ENCODE assay signal across 24 mouse cellular contexts in the genomic region with DNA sequence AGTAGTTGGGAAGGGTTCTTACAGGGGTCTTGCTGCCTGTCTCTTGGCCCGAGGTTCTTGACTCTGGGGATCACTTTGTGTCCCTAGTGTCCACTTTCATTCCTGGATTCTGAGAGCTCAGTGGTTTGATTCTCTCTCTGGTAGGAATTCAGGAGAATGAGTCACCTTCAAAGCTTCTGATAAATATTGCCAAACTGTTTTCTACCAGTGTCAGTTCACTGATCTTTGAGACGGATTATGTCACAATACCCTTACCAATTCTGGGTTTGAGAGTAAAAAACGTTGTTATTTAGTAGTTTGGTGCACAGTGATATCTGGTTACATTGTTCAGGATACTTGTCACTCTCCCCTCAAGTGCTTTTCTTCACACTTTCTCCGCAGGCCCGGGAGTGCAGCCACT. TPM values are rescaled to one million over a fixed set of nuclear protein-coding genes. Genes with fewer than 3 reads are reported as not detected.
DNase-seq lines count a peak whose midpoint lies in the region; ATAC-seq and TF ChIP-seq lines count a peak whose summit lies in the region.
"Had no signal": no experiment of that assay in that cellular context is flagged by ENCODE, and none has a peak within 500 bp of the region (broad histone marks: within the 10 kb centered on the region; RNA-seq: fewer than 3 reads in every experiment).

No protein-coding gene starts in this region.

- ATAC-seq in liver, embryonic 16.5 days (ENCODE audit: low read depth): peak; percentile 45; the same call in 1 of the 2 replicates
- no peak for ATAC-seq in liver, embryonic 11.5 days (replicated peaks; ENCODE audit: low FRiP score)
- ATAC-seq in intestine, postnatal 0 days: no peak
- ATAC-seq in kidney, embryonic 14.5 days (ENCODE audit: low FRiP score, low TSS enrichment): no peak
- ATAC-seq in midbrain, embryonic 13.5 days: no peak
- ATAC-seq: forebrain, embryonic 15.5 days; inflammation-experienced regulatory T-cells, adult 6 months had no signal

- H3K36me3 ChIP-seq in liver, embryonic 16.5 days (ENCODE audit: control insufficient read depth, insufficient read depth): no peaks in the 10 kb centered on the region
- H3K36me3 ChIP-seq in liver, embryonic 11.5 days (ENCODE audit: control insufficient read depth, insufficient read depth, low read length): no peaks in the 10 kb centered on the region
- H3K36me3 ChIP-seq in intestine, postnatal 0 days (ENCODE audit: control insufficient read depth, insufficient read depth): no peaks in the 10 kb centered on the region
- no peaks in the 10 kb centered on the region for H3K36me3 ChIP-seq in kidney, embryonic 14.5 days (ENCODE audit: control insufficient read depth, insufficient read depth, low read length)
- peaks cover 38% of the 10 kb centered on the region for H3K36me3 ChIP-seq in midbrain, embryonic 13.5 days
- H3K36me3 ChIP-seq: embryonic facial prominence, embryonic 15.5 days; kidney, embryonic 15.5 days; limb, embryonic 13.5 days had no signal

- no peaks in the 10 kb centered on the region for H3K27me3 ChIP-seq in liver, embryonic 16.5 days (ENCODE audit: control insufficient read depth, insufficient read depth, low read depth, low read length)
- peaks cover 2% of the 10 kb centered on the region; the same call in 1 of the 2 replicates for H3K27me3 ChIP-seq in liver, embryonic 11.5 days (replicated peaks; ENCODE audit: control insufficient read depth, insufficient read depth, low read length)
- H3K27me3 ChIP-seq in intestine, postnatal 0 days (replicated peaks; ENCODE audit: control insufficient read depth, insufficient read depth, low read length): no peaks in the 10 kb centered on the region
- no peaks in the 10 kb centered on the region for H3K27me3 ChIP-seq in kidney, embryonic 14.5 days (ENCODE audit: control insufficient read depth, insufficient read depth, low read length)
- no peaks in the 10 kb centered on the region for H3K27me3 ChIP-seq in midbrain, embryonic 13.5 days
- H3K27me3 ChIP-seq: embryonic facial prominence, embryonic 15.5 days; forebrain, embryonic 15.5 days; kidney, embryonic 15.5 days; limb, embryonic 13.5 days; neural tube, embryonic 15.5 days had no signal

- no peak overlapping the region for H3K4me2 ChIP-seq in liver, embryonic 16.5 days (ENCODE audit: low read depth, low read length)
- no peak overlapping the region for H3K4me2 ChIP-seq in liver, embryonic 11.5 days
- peak overlapping the region; percentile 47 for H3K4me2 ChIP-seq in intestine, postnatal 0 days (replicated peaks; ENCODE audit: low read depth)
- no peak overlapping the region for H3K4me2 ChIP-seq in kidney, embryonic 14.5 days (replicated peaks; ENCODE audit: low read depth, low read length)
- no peak overlapping the region for H3K4me2 ChIP-seq in midbrain, embryonic 13.5 days (replicated peaks)
- H3K4me2 ChIP-seq: embryonic facial prominence, embryonic 15.5 days; forebrain, embryonic 15.5 days; hindbrain, embryonic 14.5 days; kidney, embryonic 15.5 days; limb, embryonic 13.5 days; midbrain, embryonic 11.5 days; neural tube, embryonic 15.5 days had no signal

- no peaks in the 10 kb centered on the region; the same call in 1 of the 2 replicates for H3K4me1 ChIP-seq in liver, embryonic 16.5 days (ENCODE audit: control insufficient read depth, low read depth, low read length)
- H3K4me1 ChIP-seq in liver, embryonic 11.5 days (replicated peaks; ENCODE audit: control insufficient read depth, insufficient read depth, low read length): no peaks in the 10 kb centered on the region; the same call in 1 of the 2 replicates
- H3K4me1 ChIP-seq in intestine, postnatal 0 days (replicated peaks; ENCODE audit: control insufficient read depth, insufficient read depth, low read length): no peaks in the 10 kb centered on the region
- no peaks in the 10 kb centered on the region for H3K4me1 ChIP-seq in kidney, embryonic 14.5 days (ENCODE audit: control insufficient read depth, insufficient read depth, low read length)
- no peaks in the 10 kb centered on the region for H3K4me1 ChIP-seq in midbrain, embryonic 13.5 days (replicated peaks)
- H3K4me1 ChIP-seq: embryonic facial prominence, embryonic 15.5 days; forebrain, embryonic 15.5 days; kidney, embryonic 15.5 days; limb, embryonic 13.5 days; neural tube, embryonic 15.5 days had no signal

- no peak overlapping the region for H3K4me3 ChIP-seq in liver, embryonic 16.5 days (ENCODE audit: low read depth, low read length)
- no peak overlapping the region for H3K4me3 ChIP-seq in liver, embryonic 11.5 days (ENCODE audit: low read depth, low read length)
- no peak overlapping the region for H3K4me3 ChIP-seq in intestine, postnatal 0 days (ENCODE audit: low read depth, low read length)
- no peak overlapping the region for H3K4me3 ChIP-seq in kidney, embryonic 14.5 days (ENCODE audit: low read length)
- H3K4me3 ChIP-seq in midbrain, embryonic 13.5 days (replicated peaks): no peak overlapping the region
- H3K4me3 ChIP-seq: embryonic facial prominence, embryonic 15.5 days; forebrain, embryonic 15.5 days; kidney, embryonic 15.5 days; limb, embryonic 13.5 days; neural tube, embryonic 15.5 days had no signal

- 49% methylated on average over 5 of the region's 5 CpGs for WGBS in liver, embryonic 16.5 days (ENCODE audit: insufficient replicate concordance)
- 54% methylated on average over 5 of the region's 5 CpGs for WGBS in liver, embryonic 11.5 days
- WGBS in intestine, postnatal 0 days: 24% methylated on average over 5 of the region's 5 CpGs
- WGBS in kidney, embryonic 14.5 days: 30% methylated on average over 5 of the region's 5 CpGs
- WGBS in midbrain, embryonic 13.5 days: 58% methylated on average over 5 of the region's 5 CpGs

- no peak for DNase-seq in liver, embryonic 11.5 days (ENCODE audit: low spot score)
- peak; percentile 55 for DNase-seq in Muller cell, postnatal 12 days (ENCODE audit: inconsistent ontology term)
- no peak for DNase-seq in right cerebral cortex, postnatal 10 days (ENCODE audit: low spot score in 2 of 2)
- DNase-seq: adrenal gland, postnatal 25 days; cerebellum, adult 9-10 months; gastrocnemius, postnatal 10 days; heart, postnatal 36 days; kidney, postnatal 36 days; lung, adult 18-20 months; lung, postnatal 10 days; right cerebral cortex, postnatal 14 days; spleen, adult 18-20 months had no signal

- TF ChIP-seq CTCF in intestine, postnatal 0 days (IDR thresholded peaks at IDR 0.05; ENCODE audit: low read depth): no peak

- H3K9ac ChIP-seq in liver, embryonic 16.5 days (ENCODE audit: low read depth, low read length): no peak overlapping the region
- H3K9ac ChIP-seq in liver, embryonic 11.5 days (ENCODE audit: low read depth, low read length): no peak overlapping the region
- H3K9ac ChIP-seq in intestine, postnatal 0 days (ENCODE audit: low read depth, low read length): no peak overlapping the region
- H3K9ac ChIP-seq in kidney, embryonic 14.5 days (ENCODE audit: low read depth, low read length): no peak overlapping the region
- H3K9ac ChIP-seq in midbrain, embryonic 13.5 days (replicated peaks): no peak overlapping the region
- H3K9ac ChIP-seq: embryonic facial prominence, embryonic 15.5 days; forebrain, embryonic 15.5 days; hindbrain, embryonic 14.5 days; kidney, embryonic 15.5 days; limb, embryonic 13.5 days; neural tube, embryonic 15.5 days had no signal

- H3K27ac ChIP-seq in liver, embryonic 16.5 days (ENCODE audit: low read length): no peak overlapping the region
- H3K27ac ChIP-seq in liver, embryonic 11.5 days (ENCODE audit: low read depth, low read length): no peak overlapping the region
- peak overlapping the region; percentile 46; the same call in 1 of the 2 replicates for H3K27ac ChIP-seq in intestine, postnatal 0 days (ENCODE audit: low read depth, low read length)
- no peak overlapping the region for H3K27ac ChIP-seq in kidney, embryonic 14.5 days (ENCODE audit: low read depth, low read length)
- no peak overlapping the region for H3K27ac ChIP-seq in midbrain, embryonic 13.5 days
- H3K27ac ChIP-seq: embryonic facial prominence, embryonic 15.5 days; forebrain, embryonic 15.5 days; hindbrain, embryonic 14.5 days; kidney, embryonic 15.5 days; limb, embryonic 13.5 days; neural tube, embryonic 15.5 days had no signal

- no peaks in the 10 kb centered on the region for H3K9me3 ChIP-seq in liver, embryonic 16.5 days (replicated peaks; ENCODE audit: control insufficient read depth, low read length)
- no peaks in the 10 kb centered on the region for H3K9me3 ChIP-seq in liver, embryonic 11.5 days (ENCODE audit: control insufficient read depth, low read length)
- no peaks in the 10 kb centered on the region for H3K9me3 ChIP-seq in intestine, postnatal 0 days (ENCODE audit: control insufficient read depth)
- H3K9me3 ChIP-seq in kidney, embryonic 14.5 days (ENCODE audit: control insufficient read depth, low read length): no peaks in the 10 kb centered on the region
- H3K9me3 ChIP-seq in midbrain, embryonic 13.5 days: no peaks in the 10 kb centered on the region
- H3K9me3 ChIP-seq: embryonic facial prominence, embryonic 15.5 days; forebrain, embryonic 15.5 days; kidney, embryonic 15.5 days; limb, embryonic 13.5 days; neural tube, embryonic 15.5 days had no signal

RNA-seq across cellular contexts. Expression of gene Smpd3, which starts 57.6 kb away (rescaled TPM):
- polyA plus RNA-seq in liver, embryonic 16.5 days (2015; fragmentation: Nextera tagmentation; extraction: Ambion mirVana): 0.46 and 0.77 TPM in 2 replicates
- polyA plus RNA-seq in liver, embryonic 11.5 days (2014; fragmentation: Nextera tagmentation; extraction: Ambion mirVana): 1.3 and 2.2 TPM in 2 replicates
- 10.6 and 11.8 TPM in 2 replicates for polyA plus RNA-seq in intestine, postnatal 0 days (2015; fragmentation: Nextera tagmentation; extraction: Ambion mirVana)
- 0.12 and 0.19 TPM in 2 replicates for polyA plus RNA-seq in kidney, embryonic 14.5 days (2014; fragmentation: Nextera tagmentation; extraction: Ambion mirVana)
- polyA plus RNA-seq in midbrain, embryonic 13.5 days (2015; fragmentation: Nextera tagmentation; extraction: Ambion mirVana): 44.4 and 45.3 TPM in 2 replicates
- polyA plus RNA-seq: inflammation-experienced regulatory T-cells, adult 6 months had no signal
